Mouse (Mus musculus) lung, postnatal 14 days (tissue): ENCODE measurements around the gene Dgcr2.

Experiments
- DNase-seq: peaks from one replicate; pipeline ENCODE4 v3.0.0; 2021

Dgcr2 gene

DNA sequence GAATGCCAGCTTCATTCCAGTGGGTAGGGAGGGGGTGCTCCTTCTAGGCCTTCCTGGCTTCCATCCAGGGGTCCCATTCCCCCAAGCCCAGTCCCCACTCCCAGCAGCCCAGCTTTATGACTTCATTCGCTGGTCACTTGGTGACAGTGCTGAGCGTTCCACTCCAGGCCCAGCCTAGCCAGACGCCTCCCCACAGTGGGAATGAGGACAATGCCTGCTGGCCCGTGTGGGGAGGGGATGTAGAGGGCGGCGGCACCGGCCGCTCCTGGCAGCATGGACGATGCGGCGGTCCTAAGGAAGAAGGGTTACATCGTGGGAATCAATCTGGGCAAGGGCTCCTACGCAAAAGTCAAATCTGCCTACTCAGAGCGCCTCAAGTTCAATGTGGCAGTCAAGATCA is at the start of gene Dgcr2, which contains the start of gene Tssk2:
Dgcr2 (minus strand) TSS at position 101 of the 400 bp plus-strand sequence.
Tssk2 (plus strand) TSS at position 176 of the 400 bp plus-strand sequence.
- DNase-seq, result no peak

DNA sequence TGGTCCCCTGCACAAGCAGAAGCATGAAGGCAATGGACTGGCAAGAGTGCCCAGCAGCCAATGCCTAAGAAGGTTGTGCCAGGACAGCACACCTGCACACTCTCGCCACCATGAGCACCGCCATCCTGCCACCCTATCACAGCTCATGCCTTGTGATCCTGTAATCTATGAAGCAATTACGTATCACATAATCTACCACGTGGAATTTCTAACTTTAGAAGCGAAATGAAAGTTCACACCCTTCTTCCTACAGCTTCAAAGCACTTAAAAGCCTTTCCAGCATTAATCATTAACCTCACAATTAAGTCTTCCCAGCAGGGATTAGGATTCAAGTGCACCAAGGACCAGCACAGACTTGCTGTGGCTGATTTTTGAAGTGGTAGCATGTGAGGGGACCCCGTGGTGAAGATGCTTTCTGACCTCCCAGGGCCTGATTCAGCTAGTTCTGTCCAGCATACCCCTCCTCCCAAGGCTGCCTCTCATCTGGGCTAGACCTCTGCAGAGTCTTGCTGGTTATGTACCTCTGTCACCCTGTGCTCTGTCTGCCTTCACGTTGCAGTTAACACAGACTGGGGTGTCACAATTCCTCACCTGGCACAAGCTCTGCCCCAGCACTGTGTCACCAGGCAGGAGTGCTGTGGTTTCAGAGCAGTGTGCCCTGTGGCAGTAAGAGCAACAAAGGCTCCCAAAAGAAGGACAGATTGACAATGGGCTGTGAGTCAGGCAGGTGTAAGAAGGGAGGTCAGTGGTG is 46.9 kb upstream of the Dgcr2 start:
- no peak for DNase-seq

DNA sequence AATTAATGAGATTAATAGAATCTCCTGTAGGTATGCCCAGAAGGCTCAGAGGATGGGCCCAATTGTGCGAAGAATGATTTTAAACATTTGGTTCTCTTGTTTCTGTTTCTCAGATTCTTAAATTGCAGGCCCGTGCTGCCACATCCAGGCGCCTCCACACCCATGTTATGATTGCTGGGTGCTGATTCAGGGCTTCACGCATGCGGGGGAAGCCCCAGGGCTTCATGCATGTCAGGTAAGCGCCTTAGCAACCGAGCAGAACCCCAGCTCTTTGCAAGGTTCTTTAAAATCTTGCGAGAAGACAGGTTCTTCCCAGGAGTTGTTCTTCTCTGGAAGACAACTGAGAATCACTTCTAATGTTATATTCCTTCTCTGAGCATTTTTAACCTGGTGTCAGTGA is 45.1 kb upstream of the Dgcr2 start:
- no peak for DNase-seq

DNA sequence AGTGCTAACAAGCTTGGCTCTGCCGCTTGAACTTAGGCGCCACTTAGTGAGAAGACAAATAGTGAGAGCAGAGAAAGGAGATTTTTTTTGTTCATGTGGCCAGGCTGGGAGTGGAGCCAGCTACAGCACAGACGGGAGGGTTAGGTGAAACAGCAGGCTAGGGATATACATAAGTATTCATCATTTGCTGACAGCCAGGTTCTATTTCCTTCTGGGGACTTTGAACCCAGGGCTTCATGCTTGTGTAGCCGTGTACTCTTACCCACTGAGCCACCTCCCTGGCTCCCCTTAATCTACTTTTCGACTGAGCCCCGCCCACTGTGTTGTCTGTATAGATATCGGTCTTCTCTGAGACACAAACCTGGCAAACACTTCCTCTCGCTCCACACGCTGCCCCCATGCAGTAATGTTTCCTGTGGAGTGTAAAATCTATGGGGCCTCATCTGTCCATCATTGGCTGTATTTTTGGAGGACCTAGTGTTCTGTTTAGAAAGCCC is 40.9 kb upstream of the Dgcr2 start:
- no peak for DNase-seq

DNA sequence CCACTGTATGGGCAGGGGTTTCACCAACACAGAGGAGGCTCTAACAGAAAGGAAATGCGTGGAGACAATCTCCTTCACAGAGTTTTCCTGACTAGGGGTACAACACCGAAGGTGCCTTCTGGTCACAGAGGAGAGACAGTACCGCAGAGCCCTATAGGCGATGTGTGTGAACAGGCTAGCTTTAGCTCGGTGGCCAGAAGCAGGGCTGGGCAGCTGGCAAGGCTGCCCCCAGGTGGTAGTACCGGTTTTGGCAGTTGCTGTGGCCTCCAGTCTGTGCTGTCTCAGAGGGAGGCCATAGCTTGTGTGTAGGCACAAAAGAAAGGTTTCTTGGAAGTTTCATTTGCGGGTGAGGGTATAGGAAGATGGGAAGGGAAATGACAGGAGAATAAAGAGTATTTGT is 40.5 kb upstream of the Dgcr2 start:
- peak; percentile 76 for DNase-seq

DNA sequence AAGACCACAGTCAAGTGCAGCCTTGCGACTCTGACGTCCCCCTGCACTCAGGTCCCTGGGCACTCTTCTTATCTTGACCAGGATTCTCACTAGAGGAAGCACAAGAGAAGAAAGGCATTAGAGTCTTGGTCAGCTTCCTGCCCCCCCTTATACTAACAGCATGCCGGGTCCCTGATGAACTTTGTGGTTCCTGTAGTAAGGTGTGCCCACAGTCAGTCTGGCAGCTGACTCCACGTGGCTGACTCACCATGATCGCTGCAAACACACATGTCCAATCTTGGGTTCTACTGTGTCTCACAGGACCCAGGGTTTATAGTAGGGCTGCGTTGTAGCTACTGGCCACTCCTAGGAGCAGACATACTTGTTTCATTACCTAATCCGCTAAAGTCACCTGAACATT is 39.8 kb upstream of the Dgcr2 start:
- no peak for DNase-seq

DNA sequence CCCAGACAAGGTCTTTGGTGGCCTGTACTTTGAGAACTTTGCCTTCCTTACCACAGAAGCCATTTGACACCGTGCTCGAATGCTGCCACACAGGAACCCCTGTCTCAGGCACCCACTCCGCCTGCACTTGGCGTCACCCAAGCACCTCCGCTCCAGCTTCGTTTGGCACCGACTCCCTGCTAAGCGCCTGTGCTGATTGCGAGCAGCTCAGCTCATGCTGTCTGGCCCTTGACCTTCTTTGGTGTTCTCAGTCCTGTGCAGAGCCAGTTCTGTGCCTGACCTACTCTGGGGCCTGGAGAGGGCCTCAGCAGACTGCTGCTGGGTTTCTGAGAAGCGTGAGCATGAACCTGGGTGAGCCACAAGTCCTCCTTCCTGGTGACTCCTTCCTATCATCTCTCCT is 38.4 kb upstream of the Dgcr2 start:
- DNase-seq, result peak; percentile 28

DNA sequence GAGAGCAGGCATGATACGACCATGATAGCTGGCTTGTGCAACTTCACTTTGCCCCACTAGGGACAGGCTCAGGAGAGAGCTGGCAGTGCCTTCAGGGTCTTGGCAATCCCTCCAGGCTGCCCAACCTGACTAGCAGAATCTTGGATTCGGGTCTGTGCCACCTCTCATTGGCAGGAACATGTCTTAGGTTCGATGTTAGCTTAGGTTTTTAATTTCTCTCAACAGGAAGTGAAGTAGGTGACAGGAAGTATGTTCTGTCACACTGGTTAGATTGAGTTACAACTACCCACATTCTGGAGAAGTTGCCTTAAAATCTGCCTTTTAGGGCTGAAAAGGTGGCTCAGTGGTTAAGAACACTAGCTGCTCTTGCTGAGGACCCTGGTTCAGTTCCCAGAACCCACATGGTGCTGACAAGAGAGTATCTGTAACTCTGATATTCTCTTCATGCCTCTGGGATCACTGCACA is 36.1 kb upstream of the Dgcr2 start:
- no peak for DNase-seq

DNA sequence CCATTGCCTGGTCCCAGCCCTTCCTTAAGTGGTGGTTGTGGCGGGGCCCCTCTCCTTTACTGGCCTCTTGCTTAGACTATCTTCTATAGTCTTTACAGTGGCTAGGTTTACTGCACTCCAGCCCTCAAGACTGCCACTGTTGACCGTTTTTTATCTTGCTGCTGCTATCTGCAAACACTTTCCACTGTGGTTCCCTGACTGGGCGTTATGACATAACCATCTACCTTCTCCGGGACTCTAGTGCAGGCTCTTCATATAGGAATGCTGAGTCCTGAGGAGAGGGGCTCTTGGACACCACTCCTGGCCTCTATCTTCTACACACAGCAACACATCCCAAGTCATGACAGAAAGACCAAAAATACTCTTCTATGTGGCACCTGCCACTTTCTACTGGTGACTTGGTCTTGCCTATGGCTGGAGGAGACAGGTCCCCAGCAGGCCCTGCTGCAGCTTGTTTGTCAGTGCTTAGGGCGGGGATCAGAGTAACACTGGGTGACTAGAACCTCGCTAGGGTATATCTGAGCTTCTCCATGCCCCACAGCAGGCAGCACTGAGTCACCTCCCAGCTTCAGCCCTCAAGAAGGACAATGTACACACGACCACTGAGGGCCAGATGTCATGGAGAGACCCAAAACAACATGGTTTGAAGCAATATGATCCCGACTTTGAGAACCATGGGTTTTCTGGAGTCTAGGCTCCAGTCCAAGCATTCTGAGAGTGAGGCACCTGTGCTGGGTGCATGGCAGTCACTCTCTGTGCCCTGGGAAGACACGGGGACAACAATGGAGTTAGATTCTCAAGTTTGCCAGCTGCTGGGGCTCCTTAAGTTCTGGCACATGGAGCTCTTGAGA is 35.5 kb upstream of the Dgcr2 start:
- no peak for DNase-seq

DNA sequence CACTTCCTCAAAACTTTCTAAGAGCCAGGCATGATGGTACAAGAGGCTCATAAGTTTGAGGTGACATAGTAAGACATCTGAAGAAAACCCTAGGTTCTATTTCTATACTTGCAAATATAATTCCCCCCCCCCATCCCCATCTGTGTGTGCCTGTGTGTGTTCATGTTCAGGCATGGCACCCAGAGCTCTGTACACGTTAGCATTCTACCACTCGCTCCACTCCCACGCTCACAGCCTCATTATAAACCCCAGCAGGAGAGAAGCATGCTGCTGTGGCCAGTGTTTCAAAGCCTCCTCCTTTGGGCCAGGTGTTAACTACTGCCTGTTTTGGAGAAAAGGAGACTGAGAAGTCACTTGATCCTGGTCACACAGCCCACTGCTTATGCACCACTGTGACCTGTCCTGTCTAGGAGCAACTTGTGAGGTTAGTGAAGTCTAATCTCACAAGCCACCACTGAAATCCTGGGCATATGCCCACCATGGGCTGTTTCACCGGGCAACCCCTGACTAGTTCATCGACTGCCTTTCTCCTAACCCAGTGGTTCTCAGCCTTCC is 33.6 kb upstream of the Dgcr2 start:
- DNase-seq, result no peak

DNA sequence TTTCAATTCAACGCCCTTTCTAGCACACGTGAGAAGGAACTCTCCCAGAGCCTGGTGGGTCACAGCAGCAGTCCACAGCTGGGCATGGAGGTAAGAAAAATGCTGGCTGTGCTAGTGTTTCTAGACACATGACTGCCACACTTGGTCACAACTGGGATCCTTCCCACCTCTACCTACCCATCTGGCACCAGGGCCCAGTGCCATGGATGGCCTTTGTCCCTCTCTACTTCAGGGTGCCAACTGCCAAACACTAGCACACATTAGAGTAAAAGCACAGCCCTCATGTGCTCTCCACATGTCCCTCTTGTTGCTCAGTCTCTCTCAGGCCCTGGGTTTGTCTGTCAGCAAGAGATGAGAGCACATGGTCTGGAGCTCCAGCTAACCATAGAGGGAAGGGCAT is 31.3 kb upstream of the Dgcr2 start:
- no peak for DNase-seq

DNA sequence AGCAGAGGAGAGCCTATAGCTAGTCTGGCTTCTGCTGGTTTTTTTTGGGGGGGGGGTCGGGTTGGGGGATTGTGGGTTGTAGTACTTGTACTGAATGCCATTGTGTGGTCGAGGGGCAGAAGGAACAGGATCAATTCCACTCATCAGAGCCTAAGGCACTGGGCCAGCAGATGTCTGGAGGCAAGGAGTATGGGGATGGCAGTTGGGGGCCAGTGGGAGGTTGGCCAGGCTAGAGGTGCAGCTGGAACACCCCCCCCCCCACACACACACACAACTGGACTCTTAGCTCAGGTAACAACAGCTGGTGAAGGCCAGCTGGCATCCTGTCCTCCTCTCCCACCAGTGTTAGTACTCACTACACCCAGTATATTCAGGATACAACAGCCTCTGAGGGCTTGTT is 30.8 kb upstream of the Dgcr2 start:
- DNase-seq, result no peak

DNA sequence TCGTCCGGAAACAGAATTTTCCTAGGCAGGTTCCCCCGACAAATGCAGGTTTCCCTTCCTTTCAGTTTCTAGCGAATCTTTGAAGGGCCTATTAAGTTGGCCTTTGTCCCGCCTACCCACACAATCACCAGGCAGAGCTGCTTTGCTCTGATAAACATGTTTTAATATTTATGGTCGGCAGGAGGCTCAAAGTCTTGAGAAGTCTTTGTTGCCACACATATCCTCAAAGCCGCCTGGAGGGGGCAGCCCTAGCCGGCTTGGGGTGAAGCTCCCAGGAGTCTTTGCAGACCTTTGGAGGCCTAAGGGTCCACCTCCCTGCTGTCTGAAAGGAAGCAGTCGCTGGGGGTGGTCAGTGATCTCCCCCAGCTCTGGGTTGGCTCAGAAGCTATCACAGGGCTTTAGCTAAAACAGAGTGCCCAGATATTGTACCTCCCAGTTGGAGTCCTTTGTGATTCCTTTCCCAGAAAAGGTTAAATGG is 30.3 kb upstream of the Dgcr2 start:
- peak; percentile 81 for DNase-seq

DNA sequence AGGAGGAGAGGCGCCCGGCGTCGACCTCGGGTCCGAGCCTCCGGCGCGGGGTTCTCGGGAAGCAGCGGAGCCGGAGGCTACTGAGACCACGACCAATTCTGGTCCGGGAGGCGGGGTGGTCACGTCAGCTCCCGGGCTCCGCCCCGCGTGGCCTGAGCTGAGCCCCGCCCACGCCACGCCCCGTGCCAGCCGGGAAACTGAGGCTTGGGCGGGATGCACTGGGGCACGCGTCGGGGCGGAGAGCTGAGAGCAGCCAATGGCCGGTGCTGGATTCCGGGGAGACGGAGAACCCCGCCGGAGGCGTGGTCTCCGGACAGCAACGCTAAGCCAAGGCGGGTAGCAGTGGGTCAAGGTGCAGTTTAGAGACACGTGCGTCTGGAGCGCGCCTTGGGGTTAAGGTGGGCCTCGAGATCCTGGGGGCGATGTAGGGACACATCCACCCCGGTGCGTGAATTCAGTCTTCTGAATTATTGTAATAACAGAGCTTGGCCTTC is 29.8 kb upstream of the Dgcr2 start, which contains the start of gene Slc25a1:
Slc25a1 (minus strand) TSS at position 133 of the 494 bp plus-strand sequence.
- DNase-seq, result peak; percentile 81

DNA sequence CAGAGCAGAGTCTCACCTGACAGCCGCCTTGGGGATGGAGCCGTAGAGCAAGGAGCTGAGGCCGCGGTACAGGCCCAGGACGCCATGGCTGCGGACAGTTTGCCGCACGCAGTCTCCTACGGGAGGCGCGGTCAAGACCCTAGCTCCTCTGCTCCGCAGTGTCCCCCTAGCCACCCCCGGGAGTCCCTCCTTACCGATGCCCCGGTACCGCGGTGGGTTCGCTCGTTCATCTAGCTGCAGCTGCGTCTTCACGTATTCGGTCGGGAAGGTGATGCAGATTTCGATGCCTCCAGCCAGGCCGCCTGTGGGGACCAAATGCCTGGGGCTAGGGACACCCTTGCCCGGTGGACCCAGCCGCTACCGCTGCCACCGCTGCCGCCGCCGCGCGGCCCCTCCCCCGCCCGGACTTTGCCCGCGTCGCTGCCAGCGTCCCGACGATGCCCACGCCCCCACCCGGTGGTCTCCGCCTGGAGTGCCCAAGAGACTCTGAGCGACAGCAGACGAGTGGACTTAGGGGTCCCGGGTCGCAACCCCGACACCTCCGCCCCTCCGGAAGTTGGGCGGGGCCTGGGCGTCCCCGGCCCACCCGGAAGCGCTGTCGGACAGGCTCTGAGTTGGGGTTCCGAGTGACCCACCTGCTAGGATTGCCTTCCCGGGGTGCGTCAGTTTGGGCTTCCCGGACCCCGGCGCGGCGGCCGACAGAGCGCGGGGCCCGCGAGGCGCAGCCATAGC is 29.2 kb upstream of the Dgcr2 start:
- DNase-seq, result peak; percentile 33

DNA sequence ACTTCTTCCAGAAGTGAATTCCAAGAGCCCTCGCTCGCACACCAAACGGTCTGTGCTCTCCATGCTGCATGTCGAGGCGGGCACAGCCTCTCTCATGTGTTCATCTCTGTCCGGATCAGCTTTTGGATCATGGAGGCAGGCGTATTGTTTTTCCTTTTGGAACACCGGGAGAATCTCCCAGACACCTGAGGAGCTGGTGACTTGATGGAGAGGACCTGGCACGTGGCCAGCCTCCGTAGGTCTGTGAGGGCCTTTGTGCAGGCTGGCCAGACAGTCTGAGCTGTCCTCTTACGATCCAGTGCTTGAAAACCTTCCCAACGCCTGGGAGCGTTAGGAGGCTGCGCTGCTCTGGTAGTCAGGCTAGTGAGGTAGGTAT is 23.8 kb upstream of the Dgcr2 start:
- no peak for DNase-seq

DNA sequence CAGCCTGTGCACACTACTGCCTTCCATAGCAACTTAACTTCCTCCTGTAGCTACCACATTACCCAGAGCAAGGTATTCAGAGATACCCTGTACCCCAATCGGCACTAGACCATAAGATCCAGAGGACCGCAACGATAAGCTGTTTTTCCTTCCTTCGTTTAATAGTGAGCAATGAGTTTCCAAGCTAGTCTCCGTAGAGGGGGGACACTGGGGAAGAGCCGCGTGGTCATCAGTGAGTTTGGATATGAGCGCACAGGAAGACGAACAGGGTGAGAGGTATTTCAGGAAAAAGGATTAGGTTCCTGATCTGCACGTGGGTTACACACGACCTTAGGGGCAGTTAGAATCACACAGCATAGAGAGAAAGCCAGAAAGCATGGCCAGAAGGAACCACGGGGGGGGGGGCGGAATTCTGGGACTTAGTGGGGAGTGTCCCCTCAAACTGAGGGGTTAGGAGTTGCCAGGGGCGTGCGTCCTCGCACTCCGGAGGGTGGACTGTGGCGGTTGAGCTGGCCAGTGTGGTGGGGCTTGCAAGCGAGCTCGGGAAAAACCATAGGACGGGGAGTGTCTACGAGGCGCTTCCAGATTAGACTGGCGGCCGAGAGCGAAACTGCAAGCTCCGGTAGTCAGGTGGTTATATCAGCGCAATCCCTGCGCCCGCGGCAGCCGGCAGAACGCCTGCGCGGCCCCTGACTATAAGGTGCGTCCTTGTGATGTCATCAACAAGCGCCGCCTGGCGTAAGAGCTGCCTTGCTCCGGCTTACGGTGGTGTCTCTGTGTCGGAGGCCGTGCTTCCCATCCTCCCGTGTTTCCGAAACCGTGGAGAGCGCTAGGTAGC is 23.2 kb upstream of the Dgcr2 start:
- peak; percentile 97 for DNase-seq

DNA sequence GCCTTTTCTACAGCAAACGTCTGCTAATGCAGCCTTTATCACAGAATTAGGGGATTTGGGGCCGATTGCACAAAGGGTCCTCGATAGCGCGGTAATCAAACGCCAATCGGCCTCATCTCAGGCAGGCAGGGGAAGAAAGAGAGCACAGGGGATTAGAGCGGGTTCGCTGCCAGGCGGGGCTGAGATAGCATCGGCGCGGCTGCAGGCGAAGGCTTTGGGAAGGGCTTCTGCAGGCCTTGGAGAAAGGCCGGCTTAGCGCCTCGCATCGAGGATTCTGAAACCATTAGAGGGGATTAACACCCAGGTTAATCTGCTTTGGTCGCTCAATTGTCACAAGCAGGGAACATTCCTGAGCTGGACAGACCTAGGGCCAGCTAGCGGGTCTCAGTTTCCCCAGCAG is 22.2 kb upstream of the Dgcr2 start:
- no peak for DNase-seq

DNA sequence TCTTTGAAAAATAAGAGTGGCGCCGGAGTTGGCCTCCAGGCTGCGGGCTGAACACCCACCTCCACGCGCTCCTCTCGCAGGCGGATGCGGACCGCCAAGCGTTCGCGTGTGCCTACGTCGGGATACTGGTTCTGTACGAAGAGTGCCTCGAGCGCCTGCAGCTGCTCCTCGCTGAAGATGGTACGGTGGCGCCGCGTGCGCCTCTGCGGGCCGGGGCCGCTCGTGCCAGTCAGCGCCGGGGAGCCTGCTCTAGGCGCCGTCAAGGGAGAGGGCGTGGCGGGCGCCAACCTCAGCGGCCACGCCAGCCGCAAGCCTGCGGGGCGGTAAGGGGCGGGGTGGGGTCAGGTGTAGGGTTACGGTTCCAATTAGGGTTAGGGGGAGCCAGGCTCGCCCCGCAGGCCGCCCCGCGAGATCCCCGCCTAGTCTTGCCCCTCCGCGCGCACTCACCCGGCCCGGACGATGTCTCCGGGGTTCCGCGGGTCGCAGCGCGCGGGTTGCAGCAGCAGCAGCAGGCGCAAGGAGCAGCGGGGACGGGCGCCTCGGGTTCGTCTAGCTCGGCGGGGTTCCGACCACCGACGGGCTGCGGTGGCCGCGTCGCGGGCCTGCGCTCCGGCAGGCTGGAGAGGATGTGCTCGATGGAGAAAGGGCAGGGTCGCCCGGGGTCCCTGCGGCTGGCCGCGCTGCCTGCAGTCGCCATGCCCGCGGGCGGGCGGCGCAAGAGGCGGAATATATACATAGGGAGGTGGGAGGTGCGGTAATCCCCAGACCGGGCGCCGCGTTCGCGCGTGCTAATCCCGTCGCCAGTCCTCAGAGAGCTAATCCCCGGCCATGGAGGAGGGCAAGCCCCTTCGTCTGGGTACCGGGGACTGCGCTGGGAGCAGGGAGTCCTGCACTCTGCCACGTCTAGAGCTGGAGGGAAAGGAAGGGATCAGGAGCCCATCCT is 16.2 kb upstream of the Dgcr2 start, which contains the start of gene Gsc2:
Gsc2 (minus strand) TSS at position 753 of the 943 bp plus-strand sequence.
- no peak for DNase-seq

DNA sequence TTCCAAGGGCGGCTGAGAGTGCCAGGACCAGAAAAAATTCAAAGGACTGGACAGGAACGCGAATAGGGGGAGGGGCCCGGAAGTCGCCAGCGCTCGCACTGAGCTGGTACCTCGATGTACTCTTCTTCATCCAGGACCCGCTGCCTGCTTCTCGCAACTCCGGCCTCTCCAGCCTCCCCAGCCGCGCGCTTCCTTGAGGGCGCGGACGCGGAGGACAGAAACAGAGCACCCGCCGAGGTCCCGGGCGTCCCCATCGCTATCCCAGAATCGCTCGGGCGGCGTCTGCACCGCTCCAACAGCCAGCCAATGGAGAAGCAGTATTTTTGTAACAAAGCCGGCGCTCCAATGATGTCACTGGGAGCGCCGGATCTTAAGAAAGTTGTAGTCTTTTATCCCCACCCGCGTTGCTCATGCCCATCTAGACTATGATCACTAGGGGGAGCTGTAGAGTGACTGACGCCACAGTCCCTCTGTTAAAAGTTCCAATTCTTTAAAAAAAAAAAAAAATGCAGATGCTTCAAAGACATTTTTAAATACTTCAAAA is 12.8 kb upstream of the Dgcr2 start, which contains the start of gene Ess2:
Ess2 (minus strand) TSS at position 297 of the 544 bp plus-strand sequence.
- DNase-seq, result peak; percentile 88
